Mouse (Mus musculus) forebrain, embryonic 10.5 days (tissue): Measurements from ENCODE around the gene Casc3. TPM values are rescaled to one million over a fixed set of nuclear protein-coding genes. Genes with fewer than 3 reads are reported as not detected.

Experiments
- DNase-seq: peaks from one replicate; pipeline ENCODE4 v3.0.0-alpha.2; 2017; ENCODE audit warnings: low spot score; ENCODE audit errors: extremely low spot score
- H3K27ac ChIP-seq: fragments of 300-500 bp; sonication (generic); 2 replicates; pipeline ENCODE4 v1.5.1; 2016; ENCODE audit warnings: mild to moderate bottlenecking
- H3K27me3 ChIP-seq: fragments of 300-500 bp; sonication (generic); 2 replicates; pipeline ENCODE4 v1.6.1; 2016; ENCODE audit warnings: mild to moderate bottlenecking; ENCODE audit not compliant: poor library complexity, severe bottlenecking
- H3K36me3 ChIP-seq: fragments of 300-500 bp; sonication (generic); replicated peaks from 2 replicates; pipeline ENCODE4 v1.6.1; 2016; ENCODE audit warnings: mild to moderate bottlenecking, moderate library complexity
- H3K4me1 ChIP-seq: fragments of 300-500 bp; sonication (generic); 2 replicates; pipeline ENCODE4 v1.6.1; 2016
- H3K4me3 ChIP-seq: fragments of 300-500 bp; sonication (generic); 2 replicates; pipeline ENCODE4 v1.5.1; 2016; ENCODE audit warnings: mild to moderate bottlenecking, moderate library complexity
- H3K9me3 ChIP-seq: fragments of 300-500 bp; sonication (generic); 2 replicates; pipeline ENCODE4 v1.6.1; 2016; ENCODE audit warnings: mild to moderate bottlenecking, moderate library complexity
- WGBS: fragments of 180-500 bp; shearing (Covaris S2); methylation state at CpG from one replicate; pipeline ENCODE4 v1.1.7; 2016; 5-methylcytosine and 5-hydroxymethylcytosine counted together
- polyA plus RNA-seq: library from polyadenylated mRNA; unstranded; fragments of >200 nt; fragmentation: Nextera tagmentation; extraction: Ambion mirVana; gene quantifications from 2 replicates; pipeline ENCODE4 v1.2.1, GENCODE M21; 2016

Gene Casc3
- polyA plus RNA-seq, 1 experiment from 2014 or later: 45.7 TPM

DNA sequence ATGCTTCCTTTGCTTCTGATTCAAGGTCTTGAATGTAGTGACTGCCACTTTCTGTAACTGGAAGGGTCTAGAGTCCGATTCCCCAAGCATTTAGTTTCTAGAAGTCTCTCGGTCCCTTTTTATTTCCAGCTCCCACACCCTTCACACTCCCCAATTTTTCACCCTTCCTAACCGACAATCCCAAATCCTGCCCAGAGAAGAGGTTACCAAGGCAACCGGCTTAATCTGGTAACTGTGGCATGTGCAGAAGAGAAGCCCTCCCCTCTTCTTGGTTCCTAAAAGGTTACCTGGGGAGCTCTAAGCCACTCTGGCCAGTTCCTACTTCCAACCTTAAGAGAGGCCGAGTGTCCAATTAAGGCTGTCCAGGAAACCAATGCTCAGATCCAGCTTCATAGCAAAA, 30.6 kb downstream of the Casc3 start:
- Histone ChIP-seq H3K27me3 (peaks cover 41% of the 10 kb centered on the region), H3K27ac (peak overlapping the region; percentile 49; the same call in 1 of the 2 replicates), H3K36me3 (peaks cover 45% of the 10 kb centered on the region), H3K9me3 (no peaks in the 10 kb centered on the region), H3K4me3 (no peak overlapping the region), H3K4me1 (peaks cover 49% of the 10 kb centered on the region)
- WGBS: 35% methylated on average over 5 of the region's 5 CpGs
- no peak for DNase-seq

DNA sequence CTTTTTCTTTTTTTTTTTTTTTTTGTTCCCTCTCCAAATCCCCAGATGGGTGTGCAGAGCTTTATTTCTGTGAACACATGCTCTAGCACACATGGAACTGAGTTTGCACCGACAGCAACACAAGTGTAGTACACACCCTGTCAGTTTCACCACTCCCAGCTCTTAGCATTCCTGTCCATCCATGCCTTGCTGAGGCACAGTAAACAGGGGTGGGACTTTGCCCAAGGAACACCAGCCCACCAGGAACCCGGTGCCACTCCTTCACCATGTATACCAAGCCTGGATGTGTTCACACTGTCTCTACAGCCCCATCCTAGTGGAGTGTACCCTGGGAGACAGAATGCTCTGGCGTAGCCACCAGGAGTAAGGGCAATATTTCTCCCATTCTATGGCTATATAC, 31.0 kb downstream of the Casc3 start:
- Histone ChIP-seq H3K4me3 (no peak overlapping the region), H3K27ac (no peak overlapping the region), H3K4me1 (peaks cover 49% of the 10 kb centered on the region), H3K27me3 (peaks cover 41% of the 10 kb centered on the region), H3K9me3 (no peaks in the 10 kb centered on the region), H3K36me3 (peaks cover 41% of the 10 kb centered on the region)
- 57% methylated on average over 3 of the region's 3 CpGs for WGBS
- DNase-seq: no peak

DNA sequence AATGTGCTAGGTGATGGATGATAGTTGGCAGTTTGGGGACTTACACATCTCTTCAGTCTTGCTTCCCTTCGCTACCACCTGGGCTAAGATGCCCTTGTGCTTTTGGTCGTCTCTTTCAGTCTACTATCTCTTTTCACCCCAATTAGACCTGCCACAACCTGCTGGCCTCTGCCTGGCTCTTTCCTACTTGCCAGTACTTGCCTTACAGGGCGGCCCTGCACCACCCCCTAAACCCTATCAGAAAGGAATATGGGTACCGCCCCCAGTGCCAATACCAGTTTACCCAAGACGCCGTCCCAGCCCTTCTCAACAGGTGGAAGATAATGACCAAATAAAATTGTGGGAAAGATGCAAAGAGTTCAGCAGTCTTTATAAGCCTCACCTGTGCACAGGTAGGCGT, 31.4 kb downstream of the Casc3 start:
- peak overlapping the region; percentile 77 for H3K4me3 ChIP-seq
- no peak for DNase-seq
- H3K27me3 ChIP-seq: peaks cover 41% of the 10 kb centered on the region
- no peak overlapping the region for H3K27ac ChIP-seq
- 31% methylated on average over 7 of the region's 7 CpGs for WGBS
- H3K36me3 ChIP-seq: peaks cover 37% of the 10 kb centered on the region
- H3K9me3 ChIP-seq: no peaks in the 10 kb centered on the region
- peaks cover 49% of the 10 kb centered on the region for H3K4me1 ChIP-seq

DNA sequence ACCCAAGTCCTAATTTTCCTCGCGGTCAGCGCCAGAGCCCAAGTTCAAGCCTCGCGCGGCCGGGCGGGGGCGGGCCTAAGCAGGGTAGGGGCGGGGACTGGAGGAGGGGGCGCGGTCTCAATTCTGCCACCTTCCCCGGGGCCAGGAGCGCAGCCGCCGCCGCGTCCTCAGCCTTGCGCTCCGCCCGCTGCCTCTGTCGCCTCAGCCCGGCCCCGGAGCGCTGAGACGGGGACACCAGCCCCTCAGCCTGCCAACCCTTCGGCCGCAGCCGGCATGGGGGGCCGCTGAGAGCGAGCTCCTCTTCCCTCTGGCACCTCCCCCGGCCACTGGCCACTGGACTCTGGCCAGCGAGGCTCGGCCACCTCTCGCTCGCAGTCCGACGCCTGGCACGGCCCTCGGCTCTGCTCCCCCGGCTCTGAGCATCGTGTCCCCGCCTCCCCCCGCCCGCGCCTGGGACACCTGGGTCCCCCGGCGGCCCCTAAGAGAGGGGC, 32.0 kb downstream of the Casc3 start, which contains the start of gene Rapgefl1:
Gene Rapgefl1, plus strand, starts transcription at position 135 of the 491 bp plus-strand sequence.
- H3K27ac ChIP-seq: peak within 1 kb of the TSS; percentile 83
- WGBS: 1% methylated on average over 46 of the region's 48 CpGs
- H3K4me3 ChIP-seq: peak within 1 kb of the TSS; percentile 77

DNA sequence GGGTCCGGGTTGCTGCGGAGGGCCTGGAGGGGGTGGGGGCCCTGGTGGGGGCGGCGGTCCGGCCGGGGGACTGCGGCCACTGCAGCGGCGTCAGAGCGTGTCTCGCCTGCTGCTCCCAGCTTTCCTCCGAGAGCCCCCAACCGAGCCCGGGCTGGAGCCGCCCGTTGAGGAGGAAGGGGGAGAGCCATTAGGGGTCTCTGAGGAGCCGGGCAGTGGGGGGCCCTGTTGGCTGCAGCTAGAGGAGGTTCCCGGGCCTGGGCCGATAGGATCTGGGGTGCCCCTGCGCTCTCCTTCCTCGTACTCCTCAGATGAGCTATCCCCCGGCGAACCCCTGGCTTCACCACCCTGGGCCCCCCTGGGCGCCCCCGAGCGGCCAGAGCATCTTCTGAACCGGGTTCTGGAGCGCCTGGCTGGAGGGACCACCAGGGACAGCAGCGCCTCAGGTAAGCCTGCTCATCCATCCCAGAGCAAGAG, 32.6 kb downstream of the Casc3 start:
- peaks cover 49% of the 10 kb centered on the region for H3K4me1 ChIP-seq
- peaks cover 26% of the 10 kb centered on the region for H3K36me3 ChIP-seq
- H3K4me3 ChIP-seq: peak overlapping the region; percentile 77
- no peaks in the 10 kb centered on the region for H3K9me3 ChIP-seq
- DNase-seq: no peak
- peak overlapping the region; percentile 83 for H3K27ac ChIP-seq
- H3K27me3 ChIP-seq: peaks cover 41% of the 10 kb centered on the region
- WGBS: 2% methylated on average over 24 of the region's 29 CpGs

More for the DNA sequence above, 32.0 kb downstream of the Casc3 start, which contains the start of gene Rapgefl1:
- DNase-seq: peak; percentile 85
- H3K9me3 ChIP-seq: no peaks in the 10 kb centered on the region
- H3K36me3 ChIP-seq: peaks cover 31% of the 10 kb centered on the region
- H3K27me3 ChIP-seq: peaks cover 41% of the 10 kb centered on the region
- H3K4me1 ChIP-seq: peaks cover 49% of the 10 kb centered on the region

DNA sequence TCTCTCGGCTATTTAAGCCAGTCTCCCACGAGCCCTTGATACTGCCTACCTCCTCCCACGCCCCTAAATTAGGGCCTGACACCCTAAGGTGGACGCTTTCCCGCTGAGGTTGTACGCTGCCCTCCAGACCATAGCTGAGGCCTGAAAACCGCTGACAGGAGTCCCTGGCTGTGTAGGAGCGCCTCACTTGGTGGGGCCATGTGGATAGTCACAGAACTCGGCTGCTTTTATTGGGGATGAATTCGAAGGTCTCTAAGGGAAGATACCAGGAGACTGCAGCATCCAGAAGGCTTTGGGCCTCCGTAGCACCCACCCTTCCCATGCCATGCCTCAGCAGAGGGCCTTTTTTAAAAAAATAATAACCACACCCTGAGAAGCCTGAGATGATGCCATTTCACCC, 33.2 kb downstream of the Casc3 start:
- H3K4me3 ChIP-seq: peak overlapping the region; percentile 77; the same call in 1 of the 2 replicates
- H3K36me3 ChIP-seq: peaks cover 19% of the 10 kb centered on the region
- H3K4me1 ChIP-seq: peaks cover 49% of the 10 kb centered on the region
- no peaks in the 10 kb centered on the region for H3K9me3 ChIP-seq
- 46% methylated on average over 11 of the region's 11 CpGs for WGBS
- no peak for DNase-seq
- H3K27me3 ChIP-seq: peaks cover 41% of the 10 kb centered on the region
- no peak overlapping the region for H3K27ac ChIP-seq

DNA sequence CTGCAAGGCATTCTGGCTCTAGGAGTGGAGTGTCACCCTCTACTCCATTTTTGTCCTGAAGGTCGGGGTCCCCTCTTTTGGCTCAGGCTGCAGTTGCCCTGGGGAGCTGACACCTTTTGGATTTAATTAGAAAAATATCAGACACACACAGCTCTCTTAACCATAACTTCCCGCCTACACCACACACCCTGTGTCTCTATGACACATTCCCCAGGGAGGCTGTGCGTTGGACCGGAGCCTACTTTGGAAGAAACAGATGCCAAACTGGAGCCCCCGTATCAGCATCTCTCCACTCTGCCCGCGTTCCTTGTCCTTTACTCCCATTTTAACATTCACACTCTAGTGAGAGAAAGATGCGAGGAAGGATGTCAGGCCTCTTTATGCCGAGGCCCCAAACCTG, 33.8 kb downstream of the Casc3 start:
- Histone ChIP-seq H3K27ac (no peak overlapping the region), H3K36me3 (peaks cover 13% of the 10 kb centered on the region), H3K4me1 (peaks cover 49% of the 10 kb centered on the region), H3K9me3 (no peaks in the 10 kb centered on the region), H3K4me3 (no peak overlapping the region), H3K27me3 (peaks cover 41% of the 10 kb centered on the region)
- WGBS: 87% methylated on average over 9 of the region's 9 CpGs
- no peak for DNase-seq

DNA sequence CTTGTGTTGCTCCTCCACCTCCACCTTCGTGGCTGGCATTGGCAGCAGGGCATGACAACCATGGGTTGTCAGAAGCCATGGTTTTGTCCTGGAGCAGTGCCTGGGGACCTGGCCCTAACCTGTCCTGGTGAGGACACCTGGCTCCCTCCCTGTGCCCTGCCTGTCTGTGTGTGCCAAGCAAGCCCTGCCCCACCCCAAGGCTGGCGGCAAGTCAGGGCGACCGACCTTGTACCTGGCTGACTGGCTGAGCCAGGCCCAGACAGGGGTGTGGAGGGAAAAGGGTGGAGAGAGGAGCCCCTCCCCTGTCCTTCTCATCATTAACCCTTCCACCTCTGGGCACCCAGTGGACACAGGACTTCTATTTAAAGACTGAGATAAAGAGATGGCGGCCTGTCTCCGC, 34.7 kb downstream of the Casc3 start:
- H3K27ac ChIP-seq: no peak overlapping the region
- peaks cover 45% of the 10 kb centered on the region for H3K4me1 ChIP-seq
- DNase-seq: no peak
- no peak overlapping the region for H3K4me3 ChIP-seq
- H3K27me3 ChIP-seq: peaks cover 41% of the 10 kb centered on the region
- H3K9me3 ChIP-seq: no peaks in the 10 kb centered on the region
- peaks cover 4% of the 10 kb centered on the region for H3K36me3 ChIP-seq
- WGBS: 54% methylated on average over 6 of the region's 6 CpGs

DNA sequence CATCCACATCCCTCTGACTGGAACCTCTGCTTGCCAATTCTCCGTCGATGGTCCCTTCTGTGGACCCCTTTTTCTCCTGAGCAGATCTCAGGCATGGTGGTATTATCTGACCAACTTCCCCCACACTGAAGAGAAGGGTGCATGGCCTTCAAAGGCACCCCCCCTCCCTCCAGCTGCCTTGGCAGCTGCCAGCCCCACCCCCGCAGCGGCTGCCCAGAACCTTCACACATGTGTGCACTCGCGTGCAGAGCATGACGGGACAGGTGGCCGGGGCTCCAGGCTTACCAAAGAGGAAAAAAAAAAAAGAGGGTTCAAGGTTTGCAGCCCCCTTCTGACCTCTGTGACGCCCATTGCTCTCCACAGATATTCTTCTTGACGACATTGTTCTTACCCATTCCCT, 35.2 kb downstream of the Casc3 start:
- peaks cover 40% of the 10 kb centered on the region for H3K4me1 ChIP-seq
- WGBS: 78% methylated on average over 10 of the region's 10 CpGs
- H3K4me3 ChIP-seq: no peak overlapping the region
- no peak for DNase-seq
- no peaks in the 10 kb centered on the region for H3K9me3 ChIP-seq
- peaks cover 41% of the 10 kb centered on the region for H3K27me3 ChIP-seq
- no peak overlapping the region for H3K27ac ChIP-seq
- no peaks in the 10 kb centered on the region; the same call in 1 of the 2 replicates for H3K36me3 ChIP-seq

DNA sequence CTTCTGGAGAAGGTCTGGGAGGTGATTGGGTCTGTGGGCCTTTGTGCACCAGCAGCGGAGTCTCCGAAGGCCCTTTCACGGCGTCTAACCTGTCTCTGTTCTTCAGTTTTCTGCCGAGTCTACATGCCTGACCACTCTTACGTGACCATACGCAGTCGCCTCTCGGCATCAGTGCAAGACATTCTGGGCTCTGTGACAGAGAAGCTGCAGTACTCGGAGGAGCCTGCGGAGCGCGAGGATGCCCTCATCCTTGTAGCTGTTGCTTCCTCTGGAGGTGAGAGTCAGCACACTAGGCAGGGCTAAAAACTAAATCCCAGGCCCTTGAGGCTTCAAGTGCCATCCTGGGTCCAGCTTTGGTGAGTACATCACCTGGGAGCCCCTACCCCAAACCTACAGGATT, 41.3 kb downstream of the Casc3 start:
- H3K9me3 ChIP-seq: no peaks in the 10 kb centered on the region
- H3K4me3 ChIP-seq: no peak overlapping the region
- 61% methylated on average over 13 of the region's 13 CpGs for WGBS
- peaks cover 21% of the 10 kb centered on the region for H3K4me1 ChIP-seq
- DNase-seq: no peak
- H3K36me3 ChIP-seq: no peaks in the 10 kb centered on the region
- H3K27me3 ChIP-seq: peaks cover 22% of the 10 kb centered on the region
- no peak overlapping the region for H3K27ac ChIP-seq

DNA sequence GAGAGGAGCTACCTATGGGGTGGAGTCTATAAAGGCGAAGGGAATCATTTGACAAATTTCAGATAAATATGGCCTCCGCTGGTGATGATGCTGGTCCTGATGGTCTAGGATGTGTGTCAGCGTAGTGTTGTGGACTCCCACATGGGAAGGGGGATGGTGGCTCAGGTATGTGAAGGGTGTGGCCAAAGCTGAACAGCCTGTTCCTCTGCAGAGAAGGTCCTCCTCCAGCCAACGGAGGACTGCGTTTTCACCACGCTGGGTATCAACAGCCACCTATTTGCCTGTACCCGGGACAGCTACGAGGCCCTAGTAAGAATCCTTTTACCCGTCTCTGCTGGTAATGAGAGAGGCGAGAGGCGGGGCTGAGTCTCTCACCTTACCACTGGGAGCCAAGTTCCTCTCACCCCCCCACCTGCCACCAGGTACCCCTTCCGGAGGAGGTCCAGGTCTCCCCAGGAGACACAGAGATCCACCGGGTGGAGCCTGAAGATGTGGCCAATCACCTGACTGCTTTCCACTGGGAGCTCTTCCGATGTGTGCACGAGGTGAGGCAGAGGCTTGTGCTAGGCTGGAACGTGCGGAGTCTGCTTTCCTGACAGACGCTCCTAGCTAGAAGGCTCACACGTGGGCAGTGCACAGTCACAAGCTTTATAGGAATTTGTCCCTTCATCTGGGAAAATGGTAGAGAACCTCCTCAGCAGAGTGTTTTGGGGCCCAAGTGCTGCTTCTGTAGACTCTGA, 42.3 kb downstream of the Casc3 start:
- no peak for DNase-seq
- H3K9me3 ChIP-seq: no peaks in the 10 kb centered on the region
- H3K36me3 ChIP-seq: no peaks in the 10 kb centered on the region
- H3K4me3 ChIP-seq: no peak overlapping the region
- H3K27me3 ChIP-seq: peaks cover 26% of the 10 kb centered on the region
- peaks cover 21% of the 10 kb centered on the region for H3K4me1 ChIP-seq
- 65% methylated on average over 19 of the region's 19 CpGs for WGBS
- H3K27ac ChIP-seq: no peak overlapping the region

DNA sequence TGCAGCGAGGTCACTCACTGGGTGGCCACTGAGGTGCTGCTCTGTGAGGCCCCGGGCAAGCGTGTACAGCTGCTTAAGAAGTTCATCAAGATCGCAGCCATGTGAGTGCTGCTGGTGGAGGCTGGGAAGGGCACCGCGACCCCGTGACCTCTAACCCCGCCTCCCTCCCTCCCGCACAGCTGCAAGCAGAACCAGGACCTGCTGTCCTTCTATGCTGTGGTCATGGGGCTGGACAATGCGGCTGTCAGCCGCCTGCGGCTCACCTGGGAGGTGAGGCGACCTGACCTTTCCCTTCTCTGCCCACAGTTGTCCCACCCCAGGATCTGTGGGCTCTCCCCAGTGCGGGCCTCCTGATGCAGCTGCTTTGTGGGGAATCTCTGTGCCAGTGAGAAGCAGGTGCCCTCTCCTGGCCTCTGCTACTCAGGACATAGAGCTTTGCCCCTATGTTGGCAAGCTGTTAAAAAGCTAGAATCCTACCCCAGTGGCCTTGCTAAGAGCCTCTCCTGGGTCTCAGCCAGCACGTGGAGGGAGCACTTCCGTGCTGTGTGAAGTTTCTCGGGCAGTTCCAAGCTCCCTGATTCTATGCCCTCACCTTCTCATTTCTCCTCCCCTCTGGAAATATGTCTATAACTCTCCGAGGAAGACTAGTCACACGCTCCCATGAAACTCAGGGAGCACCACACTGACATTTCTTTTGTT, 44.6 kb downstream of the Casc3 start:
- Histone ChIP-seq H3K4me1 (peaks cover 31% of the 10 kb centered on the region), H3K27ac (peak overlapping the region; percentile 59), H3K27me3 (peaks cover 26% of the 10 kb centered on the region), H3K9me3 (no peaks in the 10 kb centered on the region), H3K4me3 (peak overlapping the region; percentile 32), H3K36me3 (no peaks in the 10 kb centered on the region)
- 12% methylated on average over 19 of the region's 19 CpGs for WGBS
- DNase-seq: no peak
